Mouse (Mus musculus) lung, postnatal 0 days (tissue): ENCODE data around the gene Ncam1. TPM values are rescaled to one million over a fixed set of nuclear protein-coding genes. Genes with fewer than 3 reads are reported as not detected.

Source experiments
- ATAC-seq: fragments of 200-750 bp; cut with Nextera tagmentation; 2 replicates; pipeline ENCODE4 v1.8.0; 2017; ENCODE audit warnings: moderate library complexity
- DNase-seq: peaks from one replicate; pipeline ENCODE4 v3.0.0-alpha.2; 2016; ENCODE audit warnings: low spot score
- H3K27ac ChIP-seq: fragments of 300-500 bp; sonication (generic); 2 replicates; pipeline ENCODE4 v1.5.1; 2014; ENCODE audit warnings: antibody characterized with exemption, mild to moderate bottlenecking, low read length, mixed read lengths
- H3K27me3 ChIP-seq: fragments of 300-500 bp; sonication (generic); replicated peaks from 2 replicates; pipeline ENCODE4 v1.6.1; 2014; ENCODE audit warnings: low read length, mixed read lengths; ENCODE audit not compliant: insufficient read depth
- H3K36me3 ChIP-seq: fragments of 300-500 bp; sonication (generic); 2 replicates; pipeline ENCODE4 v1.6.1; 2014; ENCODE audit warnings: low read length, mixed read lengths; ENCODE audit not compliant: insufficient read depth
- H3K4me1 ChIP-seq: fragments of 300-500 bp; sonication (generic); 2 replicates; pipeline ENCODE4 v1.6.1; 2014; ENCODE audit warnings: antibody characterized with exemption, low read depth, low read length, mixed read lengths; ENCODE audit not compliant: insufficient read depth
- H3K4me2 ChIP-seq: fragments of 300-500 bp; sonication (generic); replicated peaks from 2 replicates; pipeline ENCODE4 v1.6.1; 2014; ENCODE audit warnings: low read depth, mild to moderate bottlenecking, low read length, moderate library complexity, mixed read lengths
- H3K4me3 ChIP-seq: fragments of 300-500 bp; sonication (generic); 2 replicates; pipeline ENCODE4 v1.5.1; 2014; ENCODE audit warnings: low read depth, low read length
- H3K9ac ChIP-seq: fragments of 300-500 bp; sonication (generic); replicated peaks from 2 replicates; pipeline ENCODE4 v1.6.1; 2014; ENCODE audit warnings: low read depth, mild to moderate bottlenecking
- H3K9me3 ChIP-seq: fragments of 300-500 bp; sonication (generic); 2 replicates; pipeline ENCODE4 v1.6.1; 2016; ENCODE audit warnings: low read length, mixed read lengths
- CTCF ChIP-seq: IDR thresholded peaks from 2 replicates; pipeline ENCODE4 v1.5.1; 2016; ENCODE audit warnings: antibody characterized with exemption, mild to moderate bottlenecking
- EP300 ChIP-seq: IDR thresholded peaks from 2 replicates; pipeline ENCODE4 v1.6.1; 2016; ENCODE audit warnings: antibody characterized with exemption, mild to moderate bottlenecking, control low read depth
- WGBS: fragments of 180-500 bp; shearing (Covaris S2); extraction: QIAGEN DNeasy Blood & Tissue Kit; methylation state at CpG from one replicate; pipeline ENCODE4 v1.1.7; 2014; 5-methylcytosine and 5-hydroxymethylcytosine counted together
- polyA plus RNA-seq: library from polyadenylated mRNA; unstranded; fragments of >200 nt; fragmentation: Nextera tagmentation; extraction: Ambion mirVana; gene quantifications from 2 replicates; pipeline ENCODE4 v1.2.1, GENCODE M21; 2015

Ncam1 gene
- polyA plus RNA-seq, 1 experiment from 2014 or later = 2.4 TPM

GRCm38 (mm10) chr9:49612387-49612786, 186.3 kb downstream of the Ncam1 start:
- DNase-seq (no peak), ATAC-seq (no peak)
- H3K36me3 ChIP-seq = no peaks in the 10 kb centered on the region
- H3K9ac ChIP-seq = no peak overlapping the region
- no peak overlapping the region for H3K4me2 ChIP-seq
- H3K9me3 ChIP-seq = no peaks in the 10 kb centered on the region
- no peak overlapping the region for H3K4me3 ChIP-seq
- no peak overlapping the region for H3K27ac ChIP-seq
- no peaks in the 10 kb centered on the region for H3K27me3 ChIP-seq
- no peaks in the 10 kb centered on the region for H3K4me1 ChIP-seq
- TF ChIP-seq EP300 (no peak), CTCF (no peak)

- no peak overlapping the region for H3K27ac ChIP-seq
- no peaks in the 10 kb centered on the region for H3K9me3 ChIP-seq
- H3K9ac ChIP-seq = no peak overlapping the region
- no peak for TF ChIP-seq CTCF
- no peak for TF ChIP-seq EP300
- no peak overlapping the region for H3K4me2 ChIP-seq
- DNase-seq (no peak), ATAC-seq (no peak)
- no peaks in the 10 kb centered on the region for H3K4me1 ChIP-seq
- H3K36me3 ChIP-seq = no peaks in the 10 kb centered on the region
- H3K4me3 ChIP-seq = no peak overlapping the region
- H3K27me3 ChIP-seq = no peaks in the 10 kb centered on the region
- 46% methylated on average over 2 of the region's 2 CpGs for WGBS
Observed at GRCm38 (mm10) chr9:49608191-49608590, 190.5 kb downstream of the Ncam1 start.

- DNase-seq (no peak), ATAC-seq (no peak)
- no peak overlapping the region for H3K4me3 ChIP-seq
- no peak overlapping the region for H3K4me2 ChIP-seq
- no peaks in the 10 kb centered on the region for H3K36me3 ChIP-seq
- H3K9ac ChIP-seq = no peak overlapping the region
- no peaks in the 10 kb centered on the region for H3K4me1 ChIP-seq
- 25% methylated on average over 2 of the region's 2 CpGs for WGBS
- no peak overlapping the region for H3K27ac ChIP-seq
- no peaks in the 10 kb centered on the region for H3K9me3 ChIP-seq
- no peaks in the 10 kb centered on the region for H3K27me3 ChIP-seq
- TF ChIP-seq CTCF (no peak), EP300 (no peak)
Observed at GRCm38 (mm10) chr9:49606717-49607116, 192.0 kb downstream of the Ncam1 start.

- WGBS = 44% methylated on average over 5 of the region's 5 CpGs
- H3K27ac ChIP-seq = no peak overlapping the region
- H3K4me1 ChIP-seq = no peaks in the 10 kb centered on the region
- no peaks in the 10 kb centered on the region for H3K9me3 ChIP-seq
- H3K9ac ChIP-seq = no peak overlapping the region
- no peak overlapping the region for H3K4me2 ChIP-seq
- no peak overlapping the region for H3K4me3 ChIP-seq
- no peak for TF ChIP-seq CTCF
- TF ChIP-seq EP300 = no peak
- ATAC-seq = no peak
- DNase-seq = no peak
- no peaks in the 10 kb centered on the region for H3K36me3 ChIP-seq
- H3K27me3 ChIP-seq = no peaks in the 10 kb centered on the region
Observed at GRCm38 (mm10) chr9:49606317-49606716, 192.4 kb downstream of the Ncam1 start.

GRCm38 (mm10) chr9:49605791-49606190, 192.9 kb downstream of the Ncam1 start:
- H3K27me3 ChIP-seq = no peaks in the 10 kb centered on the region
- 48% methylated on average over 4 of the region's 4 CpGs for WGBS
- no peak overlapping the region for H3K9ac ChIP-seq
- H3K9me3 ChIP-seq = no peaks in the 10 kb centered on the region
- no peaks in the 10 kb centered on the region for H3K36me3 ChIP-seq
- H3K27ac ChIP-seq = no peak overlapping the region
- no peak for TF ChIP-seq CTCF
- TF ChIP-seq EP300 = no peak
- DNase-seq (no peak), ATAC-seq (no peak)
- no peaks in the 10 kb centered on the region for H3K4me1 ChIP-seq
- no peak overlapping the region for H3K4me3 ChIP-seq
- no peak overlapping the region for H3K4me2 ChIP-seq

GRCm38 (mm10) chr9:49605351-49605750, 193.4 kb downstream of the Ncam1 start:
- ATAC-seq (no peak), DNase-seq (no peak)
- WGBS = 90% methylated on average over 3 of the region's 3 CpGs
- no peak overlapping the region for H3K4me3 ChIP-seq
- H3K9me3 ChIP-seq = no peaks in the 10 kb centered on the region
- H3K4me2 ChIP-seq = no peak overlapping the region
- H3K9ac ChIP-seq = no peak overlapping the region
- TF ChIP-seq CTCF (no peak), EP300 (no peak)
- H3K27ac ChIP-seq = no peak overlapping the region
- no peaks in the 10 kb centered on the region for H3K4me1 ChIP-seq
- H3K36me3 ChIP-seq = no peaks in the 10 kb centered on the region
- H3K27me3 ChIP-seq = no peaks in the 10 kb centered on the region

GRCm38 (mm10) chr9:49601215-49601614, 197.5 kb downstream of the Ncam1 start:
- H3K9ac ChIP-seq = no peak overlapping the region
- no peak overlapping the region for H3K4me2 ChIP-seq
- no peaks in the 10 kb centered on the region for H3K4me1 ChIP-seq
- 70% methylated on average over 4 of the region's 4 CpGs for WGBS
- TF ChIP-seq CTCF (no peak), EP300 (no peak)
- DNase-seq (no peak), ATAC-seq (no peak)
- H3K27ac ChIP-seq = no peak overlapping the region
- H3K9me3 ChIP-seq = no peaks in the 10 kb centered on the region
- no peak overlapping the region for H3K4me3 ChIP-seq
- H3K27me3 ChIP-seq = no peaks in the 10 kb centered on the region
- no peaks in the 10 kb centered on the region for H3K36me3 ChIP-seq
